Mouse (Mus musculus) neural tube, embryonic 15.5 days (tissue): ENCODE results near the gene Cmya5. TPM values are rescaled to one million over a fixed set of nuclear protein-coding genes. Genes with fewer than 3 reads are reported as not detected.
"Not testable (repeated sequence)": the region's sequence is repeated elsewhere in the genome, so short reads cannot be mapped to it uniquely, and the experiment has no call there.

Experiments used
- ATAC-seq: fragments of 200-750 bp; cut with Nextera tagmentation; 2 replicates; pipeline ENCODE4 v1.8.0; 2017; ENCODE audit warnings: mild to moderate bottlenecking, moderate TSS enrichment, moderate library complexity; ENCODE audit not compliant: low FRiP score
- H3K27ac ChIP-seq: fragments of 300-500 bp; sonication (generic); replicated peaks from 2 replicates; pipeline ENCODE4 v1.5.1; 2015; ENCODE audit warnings: mild to moderate bottlenecking, inconsistent platforms
- H3K27me3 ChIP-seq: fragments of 300-500 bp; sonication (generic); replicated peaks from 2 replicates; pipeline ENCODE4 v1.6.1; 2015; ENCODE audit warnings: inconsistent platforms
- H3K36me3 ChIP-seq: fragments of 300-500 bp; sonication (generic); 2 replicates; pipeline ENCODE4 v1.6.1; 2015; ENCODE audit warnings: inconsistent platforms
- H3K4me1 ChIP-seq: fragments of 300-500 bp; sonication (generic); 2 replicates; pipeline ENCODE4 v1.6.1; 2015; ENCODE audit warnings: inconsistent platforms
- H3K4me2 ChIP-seq: fragments of 300-500 bp; sonication (generic); 2 replicates; pipeline ENCODE4 v1.6.1; 2015; ENCODE audit warnings: inconsistent platforms, mild to moderate bottlenecking, moderate library complexity
- H3K4me3 ChIP-seq: fragments of 300-500 bp; sonication (generic); replicated peaks from 2 replicates; pipeline ENCODE4 v1.5.1; 2015; ENCODE audit warnings: mild to moderate bottlenecking, inconsistent platforms
- H3K9ac ChIP-seq: fragments of 300-500 bp; sonication (generic); replicated peaks from 2 replicates; pipeline ENCODE4 v1.6.1; 2015; ENCODE audit warnings: mild to moderate bottlenecking, inconsistent platforms
- H3K9me3 ChIP-seq: fragments of 300-500 bp; sonication (generic); replicated peaks from 2 replicates; pipeline ENCODE4 v1.6.1; 2016; ENCODE audit warnings: inconsistent platforms
- WGBS: fragments of 180-500 bp; shearing (Covaris S2); methylation state at CpG from one replicate; pipeline ENCODE4 v1.1.7; 2015; ENCODE audit warnings: mixed read lengths; 5-methylcytosine and 5-hydroxymethylcytosine counted together
- polyA plus RNA-seq: library from polyadenylated mRNA; unstranded; fragments of >200 nt; fragmentation: Nextera tagmentation; extraction: Ambion mirVana; gene quantifications from 2 replicates; pipeline ENCODE4 v1.2.1, GENCODE M21; 2015

Cmya5 gene
- polyA plus RNA-seq, 1 experiment from 2014 or later: 0.19 TPM

DNA sequence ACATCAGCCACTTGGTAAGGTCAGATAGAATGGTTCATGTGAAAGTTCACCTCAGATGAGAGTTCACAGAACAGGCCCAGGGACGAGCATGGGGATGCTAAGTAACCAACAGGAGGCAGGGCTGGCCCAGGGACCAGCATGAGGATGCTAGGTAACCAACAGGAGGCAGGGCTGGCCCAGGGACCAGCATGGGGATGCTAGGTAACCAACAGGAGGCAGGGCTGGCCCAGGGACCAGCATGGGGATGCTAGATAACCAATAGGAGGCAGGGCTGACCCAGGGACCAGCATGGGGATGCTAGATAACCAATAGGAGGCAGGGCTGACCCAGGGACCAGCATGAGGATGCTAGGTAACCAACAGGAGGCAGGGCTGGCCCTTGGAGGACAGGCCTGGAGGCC is 62.2 kb downstream of the Cmya5 start:
- not testable (repeated sequence) for H3K4me2 ChIP-seq, ATAC-seq, H3K36me3 ChIP-seq, H3K27ac ChIP-seq, H3K4me3 ChIP-seq, H3K9ac ChIP-seq, H3K4me1 ChIP-seq, H3K9me3 ChIP-seq, H3K27me3 ChIP-seq
- 92% methylated on average over 1 of the region's 1 CpGs for WGBS

DNA sequence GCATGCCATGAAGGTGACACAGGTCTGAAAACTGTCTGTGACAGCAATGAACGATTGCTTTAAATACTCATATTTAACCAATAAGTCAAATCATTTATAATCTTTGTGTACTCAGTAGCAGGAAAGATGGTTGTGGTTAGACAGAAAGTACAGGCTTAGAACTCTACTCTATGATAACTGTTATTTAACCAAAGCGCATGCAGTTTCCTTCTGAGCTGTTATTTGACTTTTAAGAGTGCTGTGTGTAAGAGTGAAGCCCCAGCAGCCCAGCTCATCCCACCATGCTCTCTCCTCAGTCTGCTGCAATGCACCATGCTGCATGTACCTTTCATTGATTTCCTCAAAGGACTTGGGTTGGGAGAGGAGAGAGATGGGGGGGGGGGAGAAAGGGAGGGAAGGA is 63.7 kb downstream of the Cmya5 start:
- ATAC-seq: no peak
- H3K27ac ChIP-seq: no peak overlapping the region
- H3K27me3 ChIP-seq: no peaks in the 10 kb centered on the region
- no peaks in the 10 kb centered on the region for H3K36me3 ChIP-seq
- no peak overlapping the region for H3K9ac ChIP-seq
- 93% methylated on average over 2 of the region's 2 CpGs for WGBS
- H3K9me3 ChIP-seq: 0 out of 2 replicates have a peak, but pooled peaks cover 2% of the 10 kb centered on the region
- H3K4me3 ChIP-seq: no peak overlapping the region
- no peaks in the 10 kb centered on the region for H3K4me1 ChIP-seq
- H3K4me2 ChIP-seq: no peak overlapping the region

DNA sequence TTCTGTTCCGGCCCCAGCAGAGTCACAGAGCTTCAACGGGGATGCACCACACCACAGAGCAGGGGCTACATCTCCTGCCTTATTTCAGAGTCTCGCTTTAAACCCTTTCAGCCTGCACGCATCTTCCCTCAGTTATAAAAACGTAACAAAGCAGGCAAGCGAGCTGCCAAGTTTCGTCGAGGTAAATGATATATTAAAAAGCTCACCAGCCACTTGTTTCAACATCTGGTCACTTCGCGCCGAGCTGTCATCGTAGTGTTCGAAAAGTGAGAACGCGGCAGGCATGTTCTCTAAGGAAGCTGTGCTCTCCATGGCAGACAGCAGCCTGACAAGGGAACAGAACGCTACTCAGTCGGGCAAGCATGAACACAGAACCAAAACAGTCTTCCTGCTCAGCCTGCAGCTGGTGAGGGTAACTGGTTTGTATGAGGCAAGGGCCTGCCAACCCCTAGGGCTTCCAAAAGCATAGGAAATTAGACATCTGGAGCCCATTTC is 70.3 kb downstream of the Cmya5 start:
- Histone ChIP-seq H3K4me3 (0 out of 2 replicates have a peak overlapping the region, but pooled peaks have one; percentile 7), H3K9me3 (0 out of 2 replicates have a peak, but pooled peaks cover 2% of the 10 kb centered on the region), H3K27me3 (no peaks in the 10 kb centered on the region), H3K4me1 (peaks cover 21% of the 10 kb centered on the region), H3K36me3 (no peaks in the 10 kb centered on the region), H3K27ac (peak overlapping the region; percentile 58; the same call in 1 of the 2 replicates), H3K9ac (0 out of 2 replicates have a peak overlapping the region, but pooled peaks have one; percentile 14), H3K4me2 (peak overlapping the region; percentile 31)
- ATAC-seq: peak; percentile 56; the same call in 1 of the 2 replicates
- 54% methylated on average over 17 of the region's 17 CpGs for WGBS

DNA sequence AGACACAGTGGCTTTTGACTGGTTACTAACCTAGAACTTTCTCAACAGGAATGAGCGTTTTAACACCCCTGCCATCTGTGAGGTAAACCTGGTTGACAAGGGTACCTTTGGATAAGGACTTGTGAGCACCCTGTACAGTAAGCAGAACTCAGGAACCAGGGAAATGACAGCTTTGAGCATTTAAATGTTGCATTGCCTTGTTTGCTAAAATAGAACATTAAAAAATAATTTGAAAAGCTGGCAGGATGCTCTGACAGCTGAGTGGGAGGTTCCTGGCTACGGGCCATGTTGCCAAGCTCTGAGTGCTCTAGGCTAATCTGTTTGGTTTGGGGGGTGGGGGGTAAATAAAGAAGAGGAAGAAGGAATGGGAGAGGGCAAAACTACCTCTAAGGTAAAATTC is 70.9 kb downstream of the Cmya5 start:
- Histone ChIP-seq H3K27ac (peak overlapping the region; percentile 60), H3K9ac (no peak overlapping the region), H3K4me2 (peak overlapping the region; percentile 31), H3K9me3 (0 out of 2 replicates have a peak, but pooled peaks cover 2% of the 10 kb centered on the region), H3K36me3 (no peaks in the 10 kb centered on the region), H3K27me3 (no peaks in the 10 kb centered on the region), H3K4me1 (peaks cover 21% of the 10 kb centered on the region), H3K4me3 (no peak overlapping the region)
- peak; percentile 53; the same call in 1 of the 2 replicates for ATAC-seq
- WGBS: 15% methylated on average over 2 of the region's 2 CpGs

DNA sequence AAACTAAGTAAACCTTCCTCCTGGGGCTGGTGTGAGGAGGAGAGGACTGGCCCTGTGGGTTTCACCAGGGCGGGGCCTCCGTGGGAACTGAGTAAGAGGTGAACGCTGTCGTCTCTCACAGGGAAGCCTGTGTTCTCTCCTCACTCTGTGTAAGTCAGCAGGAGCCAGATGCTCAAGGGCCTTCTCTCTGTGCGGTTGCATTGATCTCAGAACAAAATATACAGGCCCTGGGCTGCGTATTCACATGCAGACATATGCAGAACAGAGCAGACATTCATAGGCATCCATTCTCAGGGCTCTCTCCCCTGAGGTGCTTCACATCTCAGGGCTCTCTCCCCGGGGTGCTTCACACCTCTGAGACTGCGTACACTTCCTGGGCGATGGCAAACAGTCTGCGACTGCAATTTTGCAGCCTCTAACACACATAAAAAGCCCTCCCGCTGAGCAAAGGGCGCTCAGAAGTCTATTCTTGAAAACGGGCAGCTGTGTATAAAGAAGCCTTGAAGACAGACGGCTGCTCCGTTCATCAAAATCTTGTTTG is 71.6 kb downstream of the Cmya5 start:
- Histone ChIP-seq H3K4me2 (peak overlapping the region; percentile 25), H3K9ac (no peak overlapping the region), H3K27ac (peak overlapping the region; percentile 60; the same call in 1 of the 2 replicates), H3K4me3 (no peak overlapping the region), H3K9me3 (no peaks in the 10 kb centered on the region), H3K27me3 (no peaks in the 10 kb centered on the region), H3K36me3 (no peaks in the 10 kb centered on the region), H3K4me1 (peaks cover 21% of the 10 kb centered on the region)
- 8% methylated on average over 15 of the region's 15 CpGs for WGBS
- ATAC-seq: peak; percentile 53; the same call in 1 of the 2 replicates

DNA sequence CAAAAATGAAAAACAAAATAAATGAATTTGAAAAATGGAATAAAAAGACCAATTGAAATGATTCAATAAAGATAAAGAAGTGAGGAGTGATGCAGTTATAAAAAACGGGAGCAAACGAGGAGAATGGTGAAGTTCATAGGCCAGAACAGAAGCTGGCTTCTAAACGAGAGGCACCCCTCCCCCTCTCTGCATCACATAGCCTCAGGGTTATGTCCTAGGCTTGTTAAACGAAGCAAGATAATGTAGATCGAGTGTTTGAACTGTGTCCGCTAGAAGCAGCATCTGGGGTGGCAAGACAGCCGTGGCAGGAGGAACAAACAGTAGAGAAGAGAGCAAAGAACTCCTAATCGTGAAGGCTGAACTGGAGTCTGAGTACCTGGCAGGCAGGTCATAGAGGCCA is 74.1 kb downstream of the Cmya5 start:
- no peak for ATAC-seq
- no peaks in the 10 kb centered on the region for H3K36me3 ChIP-seq
- H3K9ac ChIP-seq: no peak overlapping the region
- no peaks in the 10 kb centered on the region for H3K9me3 ChIP-seq
- no peaks in the 10 kb centered on the region for H3K27me3 ChIP-seq
- H3K27ac ChIP-seq: no peak overlapping the region
- H3K4me2 ChIP-seq: no peak overlapping the region
- 28% methylated on average over 8 of the region's 8 CpGs for whole genome bisulfite sequencing
- H3K4me3 ChIP-seq: no peak overlapping the region
- H3K4me1 ChIP-seq: peaks cover 21% of the 10 kb centered on the region

DNA sequence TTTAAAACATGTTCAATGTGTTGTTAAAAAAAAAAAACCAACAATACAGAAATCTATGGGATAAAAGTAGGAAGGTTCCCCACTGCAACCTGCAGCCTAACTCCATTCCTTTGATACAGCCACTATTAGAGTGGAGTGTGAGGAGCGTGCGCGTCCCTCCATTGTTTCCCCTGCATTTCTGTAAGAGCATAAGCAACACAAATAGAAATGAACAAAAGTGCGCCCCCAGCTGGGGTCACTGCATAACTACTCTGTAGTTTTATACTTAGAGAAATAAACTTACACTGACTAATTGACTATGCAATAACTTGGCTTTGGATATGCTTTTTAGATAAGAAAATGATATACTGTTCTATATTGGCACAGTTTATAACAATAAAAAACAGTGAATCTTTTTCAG is 75.0 kb downstream of the Cmya5 start:
- WGBS: 60% methylated on average over 4 of the region's 4 CpGs
- Histone ChIP-seq H3K27ac (no peak overlapping the region), H3K4me2 (no peak overlapping the region), H3K27me3 (no peaks in the 10 kb centered on the region), H3K9ac (no peak overlapping the region), H3K4me1 (peaks cover 21% of the 10 kb centered on the region), H3K4me3 (no peak overlapping the region), H3K36me3 (no peaks in the 10 kb centered on the region), H3K9me3 (no peaks in the 10 kb centered on the region)
- ATAC-seq: no peak

DNA sequence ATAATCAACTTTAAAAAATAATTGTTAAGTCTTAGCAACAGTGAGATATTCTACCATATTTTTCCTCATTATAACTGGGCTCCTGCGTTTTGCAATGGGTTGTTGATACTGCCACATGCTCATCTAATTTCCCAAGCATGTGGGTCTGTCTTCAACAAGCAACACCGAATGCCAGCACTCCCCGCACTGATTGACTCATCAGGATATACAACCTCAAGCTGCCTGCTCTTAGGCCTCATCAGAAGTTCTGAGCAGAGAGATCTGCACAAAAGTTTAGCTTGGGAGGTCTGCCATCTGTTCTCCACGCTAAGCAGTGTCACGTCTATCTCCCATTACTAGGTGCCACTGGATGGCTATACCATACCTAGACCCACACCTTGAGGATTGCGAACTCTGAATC is 76.2 kb downstream of the Cmya5 start:
- Histone ChIP-seq H3K27me3 (no peaks in the 10 kb centered on the region), H3K4me1 (peaks cover 11% of the 10 kb centered on the region), H3K36me3 (no peaks in the 10 kb centered on the region), H3K27ac (no peak overlapping the region), H3K4me3 (no peak overlapping the region), H3K4me2 (no peak overlapping the region), H3K9ac (no peak overlapping the region), H3K9me3 (no peaks in the 10 kb centered on the region)
- 95% methylated on average over 6 of the region's 6 CpGs for WGBS
- no peak for ATAC-seq

DNA sequence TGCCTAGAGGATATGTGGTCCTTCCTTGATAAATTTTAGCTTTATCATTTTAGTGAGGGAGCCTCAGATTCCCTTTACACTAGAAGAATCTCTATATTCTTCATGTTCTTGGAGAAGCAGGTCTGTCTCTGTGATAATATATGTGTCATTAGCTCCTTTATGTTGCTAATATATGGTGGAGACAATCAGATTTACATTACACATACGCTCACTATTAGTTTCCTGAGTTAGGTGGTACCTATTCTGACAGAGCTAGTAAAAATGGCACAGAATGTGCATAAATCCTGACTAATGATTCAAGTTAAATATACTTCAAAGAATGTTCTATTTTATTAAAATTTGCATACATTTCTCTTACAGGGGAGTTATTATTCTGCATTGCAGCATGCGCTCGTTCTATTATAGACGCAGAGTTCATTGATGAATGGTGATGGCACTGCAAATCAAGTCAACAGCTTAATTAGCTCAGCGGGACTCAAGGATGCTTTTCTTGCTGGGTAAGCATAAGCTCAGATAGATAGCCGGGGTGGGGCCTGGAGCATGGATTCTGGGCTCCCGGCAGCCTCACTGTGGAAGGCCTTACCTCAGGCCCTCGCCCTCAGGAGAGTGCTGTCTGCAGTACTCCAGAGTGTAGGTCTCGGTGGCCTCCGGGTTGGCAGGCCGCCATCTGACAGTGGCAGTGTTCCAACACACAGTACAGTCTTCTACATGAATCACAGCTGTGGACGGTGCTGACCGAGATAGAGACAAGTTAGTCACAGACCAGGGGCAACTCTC is 81.5 kb downstream of the Cmya5 start:
- Histone ChIP-seq H3K9me3 (no peaks in the 10 kb centered on the region), H3K27ac (no peak overlapping the region), H3K4me2 (no peak overlapping the region), H3K4me1 (peaks cover 6% of the 10 kb centered on the region), H3K4me3 (no peak overlapping the region), H3K36me3 (no peaks in the 10 kb centered on the region), H3K9ac (no peak overlapping the region), H3K27me3 (no peaks in the 10 kb centered on the region)
- peak; percentile 63 for ATAC-seq
- 34% methylated on average over 13 of the region's 13 CpGs for WGBS

DNA sequence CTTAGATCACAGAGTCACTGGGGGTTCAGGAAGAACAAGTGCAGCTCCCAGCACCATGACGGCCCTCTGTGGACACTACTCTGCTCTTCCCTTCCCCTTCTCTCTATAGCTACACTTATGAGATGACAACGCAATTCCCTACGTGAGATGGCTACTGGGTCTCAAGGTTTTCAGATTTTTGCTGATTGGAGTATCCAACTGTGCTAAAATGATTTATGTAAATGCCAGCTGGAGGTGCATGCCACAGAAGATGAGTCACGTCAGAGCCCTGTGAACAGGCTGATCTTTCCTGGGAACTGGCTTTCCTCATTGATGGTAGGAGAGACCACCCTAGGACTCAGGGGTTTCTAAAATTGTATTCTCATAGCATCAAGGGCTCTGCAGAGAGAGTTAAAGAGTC is 83.2 kb downstream of the Cmya5 start:
- H3K36me3 ChIP-seq: no peaks in the 10 kb centered on the region
- WGBS: 80% methylated on average over 4 of the region's 4 CpGs
- no peak overlapping the region for H3K27ac ChIP-seq
- H3K9ac ChIP-seq: no peak overlapping the region
- ATAC-seq: no peak
- no peaks in the 10 kb centered on the region for H3K27me3 ChIP-seq
- no peaks in the 10 kb centered on the region for H3K9me3 ChIP-seq
- peaks cover 6% of the 10 kb centered on the region for H3K4me1 ChIP-seq
- H3K4me3 ChIP-seq: no peak overlapping the region
- no peak overlapping the region for H3K4me2 ChIP-seq

DNA sequence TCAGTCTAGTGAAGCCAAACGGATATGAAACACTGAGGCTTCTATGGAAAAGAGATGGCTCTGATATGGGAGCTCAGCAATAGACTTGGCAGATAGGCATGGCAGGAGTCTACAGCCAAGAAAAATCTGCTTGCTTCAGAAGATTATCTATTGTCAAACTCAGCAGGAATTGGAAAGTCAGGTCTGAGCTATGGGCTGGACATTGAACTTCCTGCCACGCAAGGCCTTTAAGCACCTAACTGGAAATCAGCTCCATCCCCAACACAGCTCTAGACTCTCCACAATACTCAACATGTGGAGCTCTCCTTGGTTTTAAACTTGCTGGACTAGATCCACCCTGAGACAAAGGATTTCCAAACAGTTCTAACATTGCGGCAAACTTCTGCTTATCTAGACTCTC is 84.1 kb downstream of the Cmya5 start:
- peaks cover 6% of the 10 kb centered on the region for H3K4me1 ChIP-seq
- H3K27me3 ChIP-seq: no peaks in the 10 kb centered on the region
- no peak overlapping the region for H3K27ac ChIP-seq
- H3K36me3 ChIP-seq: no peaks in the 10 kb centered on the region
- H3K4me3 ChIP-seq: no peak overlapping the region
- no peaks in the 10 kb centered on the region for H3K9me3 ChIP-seq
- 94% methylated on average over 3 of the region's 3 CpGs for WGBS
- no peak for ATAC-seq
- no peak overlapping the region for H3K4me2 ChIP-seq
- H3K9ac ChIP-seq: no peak overlapping the region

DNA sequence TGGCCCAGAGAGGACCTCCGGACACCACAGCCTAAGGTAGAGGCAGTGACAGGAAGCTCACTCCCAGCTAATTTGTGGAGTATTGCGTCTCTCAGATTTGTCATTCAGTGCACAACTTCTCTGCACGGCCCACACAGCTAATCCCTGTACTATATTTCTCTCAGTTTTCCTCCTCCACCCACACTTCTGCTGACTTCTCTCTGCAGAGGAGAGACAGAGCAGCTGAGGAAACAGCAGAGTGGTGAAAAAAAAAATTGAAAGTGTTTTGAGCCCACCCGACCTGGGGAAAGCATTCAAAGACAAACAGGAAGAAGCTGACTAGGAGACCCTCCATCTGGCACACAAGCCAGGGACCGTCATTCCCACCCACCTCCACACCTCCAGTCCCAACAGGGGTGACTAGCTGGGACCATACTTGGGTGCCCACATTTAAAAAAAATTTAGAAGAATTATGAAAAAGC is 85.9 kb downstream of the Cmya5 start:
- Histone ChIP-seq H3K27ac (no peak overlapping the region), H3K27me3 (no peaks in the 10 kb centered on the region), H3K4me2 (no peak overlapping the region), H3K4me3 (no peak overlapping the region), H3K36me3 (no peaks in the 10 kb centered on the region), H3K9me3 (no peaks in the 10 kb centered on the region), H3K9ac (no peak overlapping the region), H3K4me1 (peaks cover 6% of the 10 kb centered on the region)
- ATAC-seq: no peak
- 76% methylated on average over 5 of the region's 5 CpGs for WGBS
